ENCODE assay signal across 23 mouse cellular contexts in the genomic region with DNA sequence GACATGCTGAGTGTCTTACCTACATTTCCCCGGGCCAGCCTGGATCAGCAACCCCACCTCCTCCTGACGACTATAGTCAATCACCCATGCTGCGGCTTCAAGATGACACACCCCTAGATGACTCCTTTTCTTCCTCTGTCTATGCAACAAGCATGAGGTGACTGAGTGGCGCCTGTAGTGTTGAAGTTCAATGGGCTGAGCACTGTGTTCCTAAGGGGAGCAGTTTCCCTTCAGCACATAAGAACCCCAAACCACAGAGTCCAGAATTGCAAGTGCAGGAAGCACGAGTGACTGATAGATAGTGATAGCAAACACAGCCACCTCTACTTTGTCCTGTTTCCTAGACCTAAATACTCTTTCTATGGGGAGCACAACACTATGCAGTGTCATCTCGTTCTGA. TPM values are rescaled to one million over a fixed set of nuclear protein-coding genes. Genes with fewer than 3 reads are reported as not detected.
DNase-seq lines count a peak whose midpoint lies in the region; ATAC-seq and TF ChIP-seq lines count a peak whose summit lies in the region.
"Had no signal": no experiment of that assay in that cellular context is flagged by ENCODE, and none has a peak within 500 bp of the region (broad histone marks: within the 10 kb centered on the region; RNA-seq: fewer than 3 reads in every experiment).

No protein-coding gene starts in this region.

- H3K9me3 ChIP-seq in forebrain, embryonic 11.5 days (ENCODE audit: control insufficient read depth, low read length): no peaks in the 10 kb centered on the region
- no peaks in the 10 kb centered on the region for H3K9me3 ChIP-seq in forebrain, embryonic 12.5 days
- H3K9me3 ChIP-seq in stomach, postnatal 0 days (ENCODE audit: control insufficient read depth, low read length): no peaks in the 10 kb centered on the region
- H3K9me3 ChIP-seq in midbrain, embryonic 14.5 days (ENCODE audit: control insufficient read depth, low read length): no peaks in the 10 kb centered on the region
- no peaks in the 10 kb centered on the region for H3K9me3 ChIP-seq in liver, postnatal 0 days (ENCODE audit: low read length)
- H3K9me3 ChIP-seq: G1E had no signal

- no peak overlapping the region for H3K4me3 ChIP-seq in forebrain, embryonic 11.5 days (ENCODE audit: low read depth, low read length)
- no peak overlapping the region for H3K4me3 ChIP-seq in forebrain, embryonic 12.5 days (replicated peaks)
- H3K4me3 ChIP-seq in stomach, postnatal 0 days (ENCODE audit: low read depth, low read length): no peak overlapping the region
- no peak overlapping the region for H3K4me3 ChIP-seq in midbrain, embryonic 14.5 days (replicated peaks; ENCODE audit: low read depth, low read length)
- H3K4me3 ChIP-seq in liver, postnatal 0 days (ENCODE audit: low read depth, low read length): no peak overlapping the region

- H3K9ac ChIP-seq in forebrain, embryonic 11.5 days (ENCODE audit: low read length): no peak overlapping the region
- no peak overlapping the region for H3K9ac ChIP-seq in forebrain, embryonic 12.5 days
- H3K9ac ChIP-seq in stomach, postnatal 0 days (ENCODE audit: low read length): no peak overlapping the region
- no peak overlapping the region for H3K9ac ChIP-seq in midbrain, embryonic 14.5 days (replicated peaks; ENCODE audit: low read length)
- H3K9ac ChIP-seq in liver, postnatal 0 days (replicated peaks): no peak overlapping the region

- no peaks in the 10 kb centered on the region for H3K36me3 ChIP-seq in forebrain, embryonic 11.5 days (ENCODE audit: control insufficient read depth, insufficient read depth, low read length)
- no peaks in the 10 kb centered on the region for H3K36me3 ChIP-seq in forebrain, embryonic 12.5 days (replicated peaks)
- no peaks in the 10 kb centered on the region for H3K36me3 ChIP-seq in stomach, postnatal 0 days (ENCODE audit: control insufficient read depth, insufficient read depth, low read length)
- no peaks in the 10 kb centered on the region for H3K36me3 ChIP-seq in midbrain, embryonic 14.5 days (ENCODE audit: control insufficient read depth, insufficient read depth, low read length)
- no peaks in the 10 kb centered on the region for H3K36me3 ChIP-seq in liver, postnatal 0 days (replicated peaks; ENCODE audit: insufficient read depth, low read length)
- H3K36me3 ChIP-seq: G1E had no signal

- ATAC-seq in forebrain, embryonic 11.5 days (replicated peaks; ENCODE audit: low FRiP score): no peak
- no peak for ATAC-seq in forebrain, embryonic 12.5 days (ENCODE audit: low FRiP score)
- 0 out of 2 replicates have a peak, but pooled peaks have one; percentile 5 for ATAC-seq in common myeloid progenitor, adult 5-6 weeks (replicated peaks; ENCODE audit: low read depth, poor library complexity, severe bottlenecking)
- peak; percentile 63 for ATAC-seq in stomach, postnatal 0 days (ENCODE audit: low FRiP score, low TSS enrichment)
- no peak for ATAC-seq in midbrain, embryonic 14.5 days (ENCODE audit: low FRiP score, low TSS enrichment)
- ATAC-seq in liver, postnatal 0 days: no peak
- ATAC-seq: activated CD4-positive, CD25-positive, alpha-beta regulatory T cell, adult 4 months; CD4-positive, CD25-positive, alpha-beta regulatory T cell, adult 4 months; Patski had no signal

- H3K4me1 ChIP-seq in forebrain, embryonic 11.5 days (replicated peaks; ENCODE audit: control insufficient read depth, insufficient read depth, low read length): no peaks in the 10 kb centered on the region
- no peaks in the 10 kb centered on the region for H3K4me1 ChIP-seq in forebrain, embryonic 12.5 days
- H3K4me1 ChIP-seq in stomach, postnatal 0 days (replicated peaks; ENCODE audit: control insufficient read depth, insufficient read depth): no peaks in the 10 kb centered on the region
- H3K4me1 ChIP-seq in midbrain, embryonic 14.5 days (ENCODE audit: control insufficient read depth, insufficient read depth, low read length): no peaks in the 10 kb centered on the region
- no peaks in the 10 kb centered on the region for H3K4me1 ChIP-seq in liver, postnatal 0 days (ENCODE audit: insufficient read depth)

- no peak for TF ChIP-seq EP300 in stomach, postnatal 0 days (optimal IDR thresholded peaks at IDR 0.05)
- no peak for TF ChIP-seq EP300 in liver, postnatal 0 days (IDR thresholded peaks at IDR 0.05; ENCODE audit: low read depth)

- H3K27ac ChIP-seq in forebrain, embryonic 11.5 days (ENCODE audit: low read depth, low read length): no peak overlapping the region
- H3K27ac ChIP-seq in forebrain, embryonic 12.5 days: no peak overlapping the region
- H3K27ac ChIP-seq in stomach, postnatal 0 days (replicated peaks): no peak overlapping the region
- H3K27ac ChIP-seq in midbrain, embryonic 14.5 days (replicated peaks; ENCODE audit: low read depth, low read length): no peak overlapping the region
- H3K27ac ChIP-seq in liver, postnatal 0 days (ENCODE audit: low read depth): no peak overlapping the region

- H3K27me3 ChIP-seq in forebrain, embryonic 11.5 days (ENCODE audit: control insufficient read depth, insufficient read depth, low read length): no peaks in the 10 kb centered on the region
- no peaks in the 10 kb centered on the region; the same call in 1 of the 2 replicates for H3K27me3 ChIP-seq in forebrain, embryonic 12.5 days
- no peaks in the 10 kb centered on the region for H3K27me3 ChIP-seq in stomach, postnatal 0 days (ENCODE audit: control insufficient read depth, insufficient read depth, low read length)
- H3K27me3 ChIP-seq in midbrain, embryonic 14.5 days (ENCODE audit: control insufficient read depth, insufficient read depth, low read length): no peaks in the 10 kb centered on the region
- no peaks in the 10 kb centered on the region for H3K27me3 ChIP-seq in liver, postnatal 0 days (ENCODE audit: insufficient read depth, low read length)
- H3K27me3 ChIP-seq: CH12.LX, Patski had no signal

- no peak for TF ChIP-seq CTCF in stomach, postnatal 0 days (IDR thresholded peaks at IDR 0.05; ENCODE audit: low read depth)
- TF ChIP-seq CTCF in liver, postnatal 0 days (IDR thresholded peaks at IDR 0.05; ENCODE audit: low read depth): no peak

- WGBS in forebrain, embryonic 11.5 days: 84% methylated on average over 6 of the region's 6 CpGs
- WGBS in forebrain, embryonic 12.5 days: 86% methylated on average over 6 of the region's 6 CpGs
- 73% methylated on average over 6 of the region's 6 CpGs for WGBS in stomach, postnatal 0 days
- 87% methylated on average over 6 of the region's 6 CpGs for WGBS in midbrain, embryonic 14.5 days
- 64% methylated on average over 6 of the region's 6 CpGs for WGBS in liver, postnatal 0 days (ENCODE audit: insufficient replicate concordance)

- no peak overlapping the region for H3K4me2 ChIP-seq in forebrain, embryonic 11.5 days (ENCODE audit: low read depth, low read length, severe bottlenecking)
- no peak overlapping the region for H3K4me2 ChIP-seq in forebrain, embryonic 12.5 days
- no peak overlapping the region for H3K4me2 ChIP-seq in stomach, postnatal 0 days (replicated peaks; ENCODE audit: low read depth)
- H3K4me2 ChIP-seq in midbrain, embryonic 14.5 days (ENCODE audit: low read length): no peak overlapping the region
- H3K4me2 ChIP-seq in liver, postnatal 0 days (ENCODE audit: low read depth, low read length): no peak overlapping the region

- DNase-seq in forebrain, embryonic 11.5 days (ENCODE audit: low spot score): peak; percentile 27
- peak; percentile 52 for DNase-seq in 416B (ENCODE audit: low read depth)
- DNase-seq in stomach, postnatal 0 days (ENCODE audit: low spot score): no peak
- DNase-seq in midbrain, embryonic 14.5 days: no peak
- no peak for DNase-seq in thymus, postnatal 10 days (ENCODE audit: low spot score in 2 of 2)
- DNase-seq in liver, postnatal 0 days: no peak
- DNase-seq: adrenal gland, adult 2 months; adrenal gland, adult 8-10 months; adrenal gland, postnatal 10 days; adrenal gland, postnatal 14 days; adrenal gland, postnatal 25 days; adrenal gland, postnatal 36 days; B cell, adult 2 months; cerebellum, adult 11 months; cerebellum, adult 11-12 months; cerebellum, adult 18-20 months had no signal

RNA-seq across cellular contexts. Expression of a gene that starts 33.2 kb away (rescaled TPM):
- polyA plus RNA-seq in forebrain, embryonic 11.5 days (2014; fragmentation: Nextera tagmentation; extraction: Ambion mirVana): 16.4 and 17.1 TPM in 2 replicates
- polyA plus RNA-seq in forebrain, embryonic 12.5 days (2016; fragmentation: Nextera tagmentation; extraction: Ambion mirVana): 18.5 and 24.0 TPM in 2 replicates
- total RNA-seq in common myeloid progenitor, adult 5-6 weeks (2017): 22.6 and 31.5 TPM in 2 replicates
- polyA plus RNA-seq in stomach, postnatal 0 days (2015; fragmentation: Nextera tagmentation; extraction: Ambion mirVana): 8.0 and 8.8 TPM in 2 replicates
- 29.5 and 31.8 TPM in 2 replicates for polyA plus RNA-seq in midbrain, embryonic 14.5 days (2014; fragmentation: Nextera tagmentation; extraction: Ambion mirVana)
- polyA plus RNA-seq in liver, postnatal 0 days (2015; fragmentation: Nextera tagmentation; extraction: Ambion mirVana): 3.5 TPM in 2 replicates

Comparison
In these comparisons a context has a peak if more than half of its experiments do, and no peak if none do; other contexts are left out.
1. ATAC-seq: peak in common myeloid progenitor, adult 5-6 weeks (single experiment) and stomach, postnatal 0 days (single experiment); none in forebrain, embryonic 11.5 days (single experiment), forebrain, embryonic 12.5 days (single experiment), midbrain, embryonic 14.5 days (single experiment) and liver, postnatal 0 days (single experiment).
2. DNase-seq: peak in forebrain, embryonic 11.5 days (single experiment) and 416B (single experiment); none in stomach, postnatal 0 days (single experiment), midbrain, embryonic 14.5 days (single experiment), thymus, postnatal 10 days (0 of 2) and liver, postnatal 0 days (single experiment).